Mouse (Mus musculus): ENCODE measurements at regions not wholly inside any gene's neighbourhood (a gene's known extent, or its start where the extent isn't known, plus 50 kb on each side); places are given as distances from the start of the nearest gene placed in this dataset.

DNA sequence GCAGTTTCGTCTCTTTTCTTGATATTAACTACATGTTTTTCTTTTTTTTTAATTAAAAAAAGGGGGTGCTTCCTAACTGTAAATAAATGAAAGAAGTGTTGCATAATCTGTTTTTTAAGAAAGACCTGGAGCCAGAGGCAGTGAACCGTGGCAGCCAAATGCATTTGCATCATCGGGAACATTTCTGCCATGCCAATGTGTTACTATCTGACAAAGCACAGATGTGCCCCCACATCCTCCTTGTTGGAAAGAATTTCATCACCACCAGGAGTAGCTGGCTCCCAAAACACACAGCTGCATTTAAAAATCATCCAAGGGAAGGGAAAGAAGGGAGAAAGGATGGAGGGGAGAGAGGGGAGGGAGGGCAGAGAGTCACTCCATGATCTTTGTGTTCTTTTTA is 74.0 kb upstream of the C1qtnf7 start:
- no peak overlapping the region for H3K27ac ChIP-seq (replicated peaks)
- H3K9me3 ChIP-seq: no peaks in the 10 kb centered on the region
- no peak for ATAC-seq (replicated peaks)
- no peaks in the 10 kb centered on the region for H3K4me1 ChIP-seq
- H3K27me3 ChIP-seq: no peaks in the 10 kb centered on the region
- no peak overlapping the region for H3K4me2 ChIP-seq (replicated peaks)
- no peak overlapping the region for H3K9ac ChIP-seq (replicated peaks)
- 67% methylated on average over 3 of the region's 3 CpGs for WGBS
- no peak overlapping the region for H3K4me3 ChIP-seq
- no peaks in the 10 kb centered on the region for H3K36me3 ChIP-seq

DNA sequence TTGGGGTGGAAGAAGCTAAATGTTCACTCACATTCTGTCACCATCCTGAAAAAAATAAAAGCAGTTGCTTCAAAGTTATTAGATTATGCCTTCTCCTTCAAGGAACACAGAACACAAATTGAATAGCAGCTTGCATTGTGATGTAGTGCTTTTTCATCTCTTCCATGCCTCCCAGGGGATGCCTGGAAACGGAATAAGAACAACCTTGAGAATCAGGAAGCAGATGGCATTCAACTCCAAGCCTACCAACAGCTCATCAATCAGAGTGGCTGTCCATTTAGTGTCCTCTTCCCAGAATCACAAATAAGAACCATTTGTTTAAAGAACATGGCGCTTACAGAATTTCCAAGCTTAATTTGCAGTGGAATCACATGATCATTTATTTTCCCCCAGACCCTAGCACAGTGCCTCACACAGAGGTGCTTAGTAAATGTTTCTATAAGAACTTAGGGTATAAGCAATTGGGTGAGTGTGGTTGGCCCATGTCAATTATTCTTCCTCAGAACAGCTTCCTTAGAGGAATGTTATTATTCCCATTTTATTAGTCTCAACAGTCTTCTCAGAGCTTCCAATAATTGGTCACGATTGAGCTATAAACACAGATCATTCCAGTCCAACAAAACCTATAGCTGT is 70.6 kb upstream of the C1qtnf7 start:
- H3K9me3 ChIP-seq: no peaks in the 10 kb centered on the region
- H3K27me3 ChIP-seq: no peaks in the 10 kb centered on the region
- H3K4me3 ChIP-seq: no peak overlapping the region
- H3K9ac ChIP-seq (replicated peaks): no peak overlapping the region
- H3K36me3 ChIP-seq: no peaks in the 10 kb centered on the region
- no peaks in the 10 kb centered on the region for H3K4me1 ChIP-seq
- H3K4me2 ChIP-seq (replicated peaks): no peak overlapping the region
- no peak for ATAC-seq (replicated peaks)
- H3K27ac ChIP-seq (replicated peaks): no peak overlapping the region
- 76% methylated on average over 3 of the region's 3 CpGs for WGBS

DNA sequence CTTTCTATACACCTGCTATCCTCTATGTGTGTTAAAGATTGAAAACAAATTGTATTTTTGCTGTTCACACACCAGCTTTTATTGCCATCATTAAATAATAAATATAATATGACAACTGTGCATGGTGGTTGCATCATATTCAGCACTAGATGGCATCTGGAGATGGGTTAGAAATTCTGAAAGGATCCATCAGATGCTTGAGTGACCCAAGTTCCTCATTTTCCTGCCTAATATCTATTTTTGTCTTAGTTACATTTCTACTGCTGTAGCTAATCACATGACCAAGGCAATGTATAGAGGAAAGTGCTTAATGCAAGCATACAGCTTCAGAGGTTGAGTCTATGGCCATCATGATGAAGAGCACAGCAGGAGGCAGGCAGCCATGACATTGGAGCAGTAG is 69.7 kb upstream of the C1qtnf7 start:
- no peak for ATAC-seq (replicated peaks)
- Histone ChIP-seq H3K9me3 (no peaks in the 10 kb centered on the region), H3K27ac (replicated peaks) (no peak overlapping the region)

DNA sequence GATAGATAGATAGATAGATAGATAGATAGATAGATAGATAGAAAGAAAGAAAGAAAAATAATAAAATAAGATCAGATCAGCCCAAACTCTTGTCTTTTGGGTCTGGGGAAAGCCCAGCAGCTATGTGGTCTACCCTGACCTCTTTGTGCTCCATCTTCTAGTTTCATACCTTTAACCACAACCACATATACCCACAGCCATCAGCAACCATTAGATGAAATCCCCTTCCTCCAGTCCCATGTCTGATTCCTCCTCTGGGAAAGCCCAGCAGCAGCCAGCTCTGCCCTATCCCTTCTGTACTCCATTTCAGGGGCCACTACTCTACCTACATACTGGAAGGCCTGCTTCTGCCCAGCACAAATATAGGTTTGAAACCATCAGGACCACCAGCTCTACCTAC is 69.0 kb upstream of the C1qtnf7 start:
- Histone ChIP-seq H3K4me1 (no peaks in the 10 kb centered on the region), H3K4me2 (replicated peaks) (no peak overlapping the region), H3K27me3 (no peaks in the 10 kb centered on the region), H3K27ac (replicated peaks) (no peak overlapping the region), H3K9ac (replicated peaks) (no peak overlapping the region), H3K4me3 (no peak overlapping the region), H3K9me3 (no peaks in the 10 kb centered on the region), H3K36me3 (no peaks in the 10 kb centered on the region)
- no peak for ATAC-seq (replicated peaks)

More for the DNA sequence above, 69.7 kb upstream of the C1qtnf7 start:
- Histone ChIP-seq H3K36me3 (no peaks in the 10 kb centered on the region), H3K4me2 (replicated peaks) (no peak overlapping the region), H3K9ac (replicated peaks) (no peak overlapping the region), H3K4me3 (no peak overlapping the region), H3K27me3 (no peaks in the 10 kb centered on the region), H3K4me1 (no peaks in the 10 kb centered on the region)

DNA sequence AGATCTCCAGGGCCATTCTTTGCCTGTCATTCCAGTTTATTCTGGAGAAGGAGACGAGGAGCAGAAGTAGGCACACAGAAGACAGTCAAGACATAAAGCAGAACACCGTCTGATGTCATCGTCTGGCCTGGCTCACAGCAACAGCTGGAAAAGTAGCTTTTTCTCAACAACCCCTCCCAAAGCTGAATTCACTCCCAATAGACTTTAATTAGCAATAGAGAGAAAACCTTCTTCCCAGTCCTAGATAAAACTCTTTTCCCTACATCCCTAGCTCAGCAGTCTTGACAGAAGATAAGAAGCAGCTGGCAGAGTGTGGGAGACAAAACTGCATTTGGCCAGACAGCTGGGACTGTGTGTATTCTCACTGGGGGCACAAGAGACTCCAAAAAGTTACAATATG is 59.3 kb upstream of the C1qtnf7 start:
- Histone ChIP-seq H3K27me3 (no peaks in the 10 kb centered on the region), H3K9ac (replicated peaks) (no peak overlapping the region), H3K4me2 (replicated peaks) (no peak overlapping the region), H3K36me3 (no peaks in the 10 kb centered on the region), H3K4me1 (no peaks in the 10 kb centered on the region), H3K9me3 (no peaks in the 10 kb centered on the region), H3K27ac (replicated peaks) (no peak overlapping the region), H3K4me3 (no peak overlapping the region)
- 84% methylated on average over 3 of the region's 3 CpGs for WGBS
- ATAC-seq (replicated peaks): no peak

DNA sequence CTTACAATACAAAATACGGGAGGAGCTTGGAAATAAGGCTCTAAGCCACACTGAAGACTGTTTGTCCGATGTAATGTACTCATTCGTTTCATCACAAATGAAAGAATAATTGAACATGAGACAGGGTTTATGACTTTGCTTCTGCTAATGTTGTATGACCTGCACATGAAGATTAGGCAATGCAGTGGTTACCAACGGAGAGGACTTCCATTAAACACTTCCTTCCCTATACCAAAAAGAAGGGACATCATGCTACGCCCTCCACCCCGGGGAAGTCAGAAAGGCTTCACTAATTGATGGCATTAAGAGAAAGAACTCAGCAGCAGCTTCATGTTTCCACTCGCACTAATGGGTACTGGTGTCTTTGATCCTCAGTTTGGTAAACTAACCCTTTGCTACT is 57.6 kb upstream of the C1qtnf7 start:
- no peaks in the 10 kb centered on the region for H3K4me1 ChIP-seq
- H3K9me3 ChIP-seq: no peaks in the 10 kb centered on the region
- no peak for ATAC-seq (replicated peaks)
- H3K27ac ChIP-seq (replicated peaks): no peak overlapping the region
- H3K36me3 ChIP-seq: no peaks in the 10 kb centered on the region
- no peak overlapping the region for H3K4me2 ChIP-seq (replicated peaks)
- H3K4me3 ChIP-seq: no peak overlapping the region
- no peak overlapping the region for H3K9ac ChIP-seq (replicated peaks)
- H3K27me3 ChIP-seq: no peaks in the 10 kb centered on the region
- WGBS: 83% methylated on average over 7 of the region's 7 CpGs

DNA sequence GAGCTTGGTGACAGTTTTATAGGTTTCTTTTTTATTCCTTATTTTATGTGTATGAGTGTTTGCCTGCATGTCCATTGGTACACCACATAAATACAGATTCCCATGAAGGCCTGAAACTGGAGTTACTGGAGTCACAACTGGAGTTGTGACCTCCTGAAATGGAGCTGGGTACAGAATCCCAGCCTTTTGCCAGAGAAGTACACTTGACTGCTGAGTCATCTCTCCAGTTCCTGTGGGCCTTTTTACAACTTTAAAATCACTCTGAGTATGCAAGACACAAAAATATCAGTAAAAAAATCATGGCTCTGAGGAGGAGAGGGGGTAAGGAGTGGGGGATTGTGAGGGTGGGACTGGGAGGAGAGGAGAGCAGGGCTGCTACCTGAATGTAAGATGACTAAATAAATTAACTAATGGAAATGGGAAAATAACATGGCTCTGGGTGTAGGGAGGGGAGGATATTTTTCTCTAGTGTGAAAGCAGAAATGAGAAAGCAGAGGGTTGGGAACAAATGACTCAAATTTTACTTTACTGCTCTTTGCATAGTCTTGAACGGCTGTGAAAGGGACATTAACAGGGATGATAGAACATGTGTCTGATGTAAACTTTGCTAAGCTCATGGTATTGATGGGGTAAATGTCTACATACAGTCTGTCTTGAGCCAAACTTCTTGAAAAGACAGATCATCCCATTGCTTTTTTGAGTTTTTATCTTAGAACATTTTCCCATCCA is 53.2 kb upstream of the C1qtnf7 start:
- no peak for ATAC-seq (replicated peaks)
- H3K27ac ChIP-seq (replicated peaks): no peak overlapping the region
- H3K4me1 ChIP-seq: no peaks in the 10 kb centered on the region
- H3K9ac ChIP-seq (replicated peaks): no peak overlapping the region
- 97% methylated on average over 1 of the region's 1 CpGs for WGBS
- no peak overlapping the region for H3K4me2 ChIP-seq (replicated peaks)
- H3K4me3 ChIP-seq: no peak overlapping the region
- no peaks in the 10 kb centered on the region for H3K9me3 ChIP-seq
- H3K36me3 ChIP-seq: no peaks in the 10 kb centered on the region
- no peaks in the 10 kb centered on the region for H3K27me3 ChIP-seq
